8 mouse cellular contexts compared by ENCODE assay signal in genomic region chr11:95336568-95337128, GRCm38 (mm10). TPM values are rescaled to one million over a fixed set of nuclear protein-coding genes. Genes with fewer than 3 reads are reported as not detected.
A peak's percentile ranks its signal among the peaks of the same experiment; 100 is the strongest.
DNase-seq lines count a peak whose midpoint lies in the region; ATAC-seq and TF ChIP-seq lines count a peak whose summit lies in the region.

Gene Fam117a (plus strand): TSS chr11:95337018.

- no peak for TF ChIP-seq CTCF in CH12.LX (conservative IDR thresholded peaks at IDR 0.05 in 1 of 2, IDR thresholded peaks at IDR 0.05 in 1 of 2; ENCODE audit: low read depth in 2 of 2, low read length in 2 of 2)
- TF ChIP-seq CTCF in kidney, postnatal 0 days (IDR thresholded peaks at IDR 0.05; ENCODE audit: low read depth), result peak; percentile 32; the same call in 1 of the 2 replicates
- 0 out of 2 replicates have a peak, but pooled peaks have one; percentile 4 for TF ChIP-seq CTCF in liver, embryonic 14.5 days (IDR thresholded peaks at IDR 0.05; ENCODE audit: low read depth)
- peak; percentile 21; the same call in 1 of the 2 replicates for TF ChIP-seq CTCF in stomach, postnatal 0 days (IDR thresholded peaks at IDR 0.05; ENCODE audit: low read depth)

- H3K27ac ChIP-seq in CH12.LX (ENCODE audit: insufficient read depth, low read depth), result no peak within 1 kb of the TSS
- H3K27ac ChIP-seq in brown adipose tissue, adult 24 weeks (replicated peaks; ENCODE audit: low read depth, low read length), result 0 out of 2 replicates have a peak within 1 kb of the TSS, but pooled peaks have one; percentile 15
- H3K27ac ChIP-seq in heart, embryonic 13.5 days (replicated peaks), result peak within 1 kb of the TSS; percentile 74
- H3K27ac ChIP-seq in kidney, postnatal 0 days, result peak within 1 kb of the TSS; percentile 55
- peak within 1 kb of the TSS; percentile 100 for H3K27ac ChIP-seq in liver, embryonic 14.5 days
- no peak within 1 kb of the TSS; the same call in 1 of the 2 replicates for H3K27ac ChIP-seq in neural tube, embryonic 11.5 days (ENCODE audit: low read depth, low read length)
- H3K27ac ChIP-seq in stomach, postnatal 0 days (replicated peaks), result peak within 1 kb of the TSS; percentile 76

- TF ChIP-seq EP300 in CH12.LX (IDR thresholded peaks at IDR 0.05; ENCODE audit: low read length), result no peak; the same call in 1 of the 2 replicates
- TF ChIP-seq EP300 in liver, embryonic 14.5 days (IDR thresholded peaks at IDR 0.05; ENCODE audit: low read depth), result no peak; the same call in 1 of the 2 replicates
- TF ChIP-seq EP300 in stomach, postnatal 0 days (optimal IDR thresholded peaks at IDR 0.05), result no peak

- peak; percentile 88 for DNase-seq in CH12.LX (ENCODE audit: extremely low read depth)
- peak; percentile 76 for DNase-seq in fibroblast of lung, adult 2 months (ENCODE audit: low read depth)
- peak; percentile 98 for DNase-seq in kidney, postnatal 0 days (ENCODE audit: low spot score)
- peak; percentile 86 to 89 (median 88) for DNase-seq in liver, embryonic 14.5 days (ENCODE audit: low read depth in 3 of 3, low spot score in 3 of 3)
- DNase-seq in neural tube, embryonic 11.5 days (ENCODE audit: low spot score), result peak; percentile 89
- peak; percentile 88 for DNase-seq in stomach, postnatal 0 days (ENCODE audit: low spot score)

- dilution Hi-C loops in CH12.LX (cut with MboI; ENCODE audit: extremely low pct_ligation_motif_present, extremely low pct_unique_long_range_greater_than_20kb, low sequenced_read_pairs), result no loop called here

- peak; percentile 70; the same call in 1 of the 2 replicates for TF ChIP-seq POLR2A in CH12.LX (IDR thresholded peaks at IDR 0.05; ENCODE audit: low read depth, low read length)

- peak; percentile 91 for ATAC-seq in heart, embryonic 13.5 days (ENCODE audit: extremely low read depth, insufficient number of reproducible peaks, low FRiP score, low TSS enrichment)
- peak; percentile 97 for ATAC-seq in kidney, postnatal 0 days (replicated peaks; ENCODE audit: low FRiP score, low read depth)
- ATAC-seq in liver, embryonic 14.5 days (ENCODE audit: insufficient read depth), result peak; percentile 78
- peak; percentile 98 for ATAC-seq in neural tube, embryonic 11.5 days (ENCODE audit: insufficient read depth, low FRiP score, low TSS enrichment)
- peak; percentile 96 for ATAC-seq in stomach, postnatal 0 days (ENCODE audit: low FRiP score, low TSS enrichment)

- in situ Hi-C loops in CH12.LX (cut with MboI; ENCODE audit: low pct_ligation_motif_present, low pct_unique_long_range_greater_than_20kb, low sequenced_read_pairs), result no loop called here

- peaks cover 76% of the 10 kb centered on the region for H3K27me3 ChIP-seq in CH12.LX (replicated peaks)
- no peaks in the 10 kb centered on the region for H3K27me3 ChIP-seq in heart, embryonic 13.5 days (replicated peaks)
- no peaks in the 10 kb centered on the region for H3K27me3 ChIP-seq in kidney, postnatal 0 days (ENCODE audit: insufficient read depth, low read length)
- no peaks in the 10 kb centered on the region for H3K27me3 ChIP-seq in liver, embryonic 14.5 days (ENCODE audit: control insufficient read depth, insufficient read depth, low read length)
- H3K27me3 ChIP-seq in neural tube, embryonic 11.5 days (ENCODE audit: control insufficient read depth, insufficient read depth, low read length), result no peaks in the 10 kb centered on the region
- no peaks in the 10 kb centered on the region for H3K27me3 ChIP-seq in stomach, postnatal 0 days (ENCODE audit: control insufficient read depth, insufficient read depth, low read length)

- H3K79me2 ChIP-seq in CH12.LX (replicated peaks; ENCODE audit: control insufficient read depth, extremely low read depth, insufficient read depth, poor library complexity, severe bottlenecking), result no peaks in the 10 kb centered on the region

- H3K4me2 ChIP-seq in CH12.LX (ENCODE audit: insufficient read depth, low read depth, poor library complexity, severe bottlenecking), result peak within 1 kb of the TSS; percentile 91
- peak within 1 kb of the TSS; percentile 97 for H3K4me2 ChIP-seq in heart, embryonic 13.5 days
- peak within 1 kb of the TSS; percentile 70 for H3K4me2 ChIP-seq in kidney, postnatal 0 days (ENCODE audit: low read length)
- H3K4me2 ChIP-seq in liver, embryonic 14.5 days (ENCODE audit: low read depth), result peak within 1 kb of the TSS; percentile 98
- peak within 1 kb of the TSS; percentile 89 for H3K4me2 ChIP-seq in neural tube, embryonic 11.5 days (ENCODE audit: low read depth)
- peak within 1 kb of the TSS; percentile 89 for H3K4me2 ChIP-seq in stomach, postnatal 0 days (replicated peaks; ENCODE audit: low read depth)

- H3K9me3 ChIP-seq in CH12.LX (replicated peaks; ENCODE audit: low read length), result no peaks in the 10 kb centered on the region
- no peaks in the 10 kb centered on the region for H3K9me3 ChIP-seq in heart, embryonic 13.5 days
- no peaks in the 10 kb centered on the region for H3K9me3 ChIP-seq in kidney, postnatal 0 days (replicated peaks; ENCODE audit: low read length)
- no peaks in the 10 kb centered on the region for H3K9me3 ChIP-seq in liver, embryonic 14.5 days (ENCODE audit: control insufficient read depth, low read length)
- no peaks in the 10 kb centered on the region for H3K9me3 ChIP-seq in neural tube, embryonic 11.5 days (ENCODE audit: control insufficient read depth, low read length)
- no peaks in the 10 kb centered on the region for H3K9me3 ChIP-seq in stomach, postnatal 0 days (ENCODE audit: control insufficient read depth, low read length)

- H3K4me1 ChIP-seq in CH12.LX (ENCODE audit: control insufficient read depth in 1 of 2, insufficient read depth in 2 of 2), result peaks cover 7 to 33% of the 10 kb centered on the region in 2 experiments; a peak in 3 of 4 replicates
- H3K4me1 ChIP-seq in brown adipose tissue, adult 24 weeks (ENCODE audit: control insufficient read depth, insufficient read depth, insufficient read length, low read length), result peaks cover 19% of the 10 kb centered on the region; the same call in 1 of the 2 replicates
- peaks cover 40% of the 10 kb centered on the region for H3K4me1 ChIP-seq in heart, embryonic 13.5 days
- H3K4me1 ChIP-seq in kidney, postnatal 0 days (replicated peaks; ENCODE audit: insufficient read depth, low read length), result peaks cover 7% of the 10 kb centered on the region
- peaks cover 47 to 65% of the 10 kb centered on the region in 2 experiments for H3K4me1 ChIP-seq in liver, embryonic 14.5 days (replicated peaks; ENCODE audit: control insufficient read depth in 2 of 2, insufficient read depth in 2 of 2, low read length in 1 of 2)
- peaks cover 13% of the 10 kb centered on the region for H3K4me1 ChIP-seq in neural tube, embryonic 11.5 days (ENCODE audit: control insufficient read depth, insufficient read depth, low read length)
- peaks cover 5% of the 10 kb centered on the region; the same call in 1 of the 2 replicates for H3K4me1 ChIP-seq in stomach, postnatal 0 days (replicated peaks; ENCODE audit: control insufficient read depth, insufficient read depth)

- no peaks in the 10 kb centered on the region for H3K36me3 ChIP-seq in CH12.LX (replicated peaks in 1 of 2; ENCODE audit: control insufficient read depth in 1 of 2, insufficient read depth in 1 of 2, low read length in 1 of 2)
- H3K36me3 ChIP-seq in heart, embryonic 13.5 days, result no peaks in the 10 kb centered on the region
- no peaks in the 10 kb centered on the region for H3K36me3 ChIP-seq in kidney, postnatal 0 days (ENCODE audit: insufficient read depth, low read length)
- H3K36me3 ChIP-seq in liver, embryonic 14.5 days (replicated peaks; ENCODE audit: control insufficient read depth, insufficient read depth, low read depth), result peaks cover 16% of the 10 kb centered on the region
- H3K36me3 ChIP-seq in neural tube, embryonic 11.5 days (ENCODE audit: control insufficient read depth, insufficient read depth, low read length), result no peaks in the 10 kb centered on the region
- no peaks in the 10 kb centered on the region for H3K36me3 ChIP-seq in stomach, postnatal 0 days (ENCODE audit: control insufficient read depth, insufficient read depth, low read length)

- TF ChIP-seq RAD21 in CH12.LX (IDR thresholded peaks at IDR 0.05; ENCODE audit: low read depth, low read length), result no peak

- H3K4me3 ChIP-seq in CH12.LX (replicated peaks in 1 of 3; ENCODE audit: low read depth in 2 of 3, low read length in 2 of 3, poor library complexity in 1 of 3), result peak within 1 kb of the TSS; percentile 40 to 66 (median 44)
- H3K4me3 ChIP-seq in brown adipose tissue, adult 24 weeks (ENCODE audit: insufficient read depth, low read depth, low read length), result peak within 1 kb of the TSS; percentile 90
- H3K4me3 ChIP-seq in heart, embryonic 13.5 days, result peak within 1 kb of the TSS; percentile 95
- peak within 1 kb of the TSS; percentile 80 for H3K4me3 ChIP-seq in kidney, postnatal 0 days (replicated peaks; ENCODE audit: low read depth, low read length)
- H3K4me3 ChIP-seq in liver, embryonic 14.5 days (ENCODE audit: insufficient read depth in 1 of 2, low read depth in 2 of 2, low read length in 2 of 2), result peak within 1 kb of the TSS; percentile 96 to 97
- peak within 1 kb of the TSS; percentile 87 for H3K4me3 ChIP-seq in neural tube, embryonic 11.5 days (ENCODE audit: low read depth, low read length)
- peak within 1 kb of the TSS; percentile 94 for H3K4me3 ChIP-seq in stomach, postnatal 0 days (ENCODE audit: low read depth, low read length)

- WGBS in heart, embryonic 13.5 days, result under 1% methylated on average over 16 of the region's 27 CpGs
- WGBS in kidney, postnatal 0 days, result 0% methylated on average over 25 of the region's 27 CpGs
- 1% methylated on average over 24 of the region's 27 CpGs for WGBS in liver, embryonic 14.5 days (ENCODE audit: insufficient replicate concordance)
- 0% methylated on average over 23 of the region's 27 CpGs for WGBS in neural tube, embryonic 11.5 days
- under 1% methylated on average over 27 of the region's 27 CpGs for WGBS in stomach, postnatal 0 days

- H3K9ac ChIP-seq in CH12.LX (ENCODE audit: insufficient read depth, low read depth), result peak within 1 kb of the TSS; percentile 41
- H3K9ac ChIP-seq in heart, embryonic 13.5 days, result peak within 1 kb of the TSS; percentile 94
- H3K9ac ChIP-seq in kidney, postnatal 0 days (ENCODE audit: low read depth, low read length), result peak within 1 kb of the TSS; percentile 66
- H3K9ac ChIP-seq in liver, embryonic 14.5 days (replicated peaks), result peak within 1 kb of the TSS; percentile 99
- peak within 1 kb of the TSS; percentile 78 for H3K9ac ChIP-seq in neural tube, embryonic 11.5 days (ENCODE audit: low read length)
- H3K9ac ChIP-seq in stomach, postnatal 0 days (ENCODE audit: low read length), result peak within 1 kb of the TSS; percentile 79

RNA-seq across cellular contexts. Expression of gene Fam117a, which starts in this region (rescaled TPM):
- total RNA-seq in CH12.LX (2012; rRNA removed) (1.5 and 2.2 TPM in 2 replicates), CH12.LX (2014; rRNA removed) (0.54 and 0.62 TPM in 2 replicates)
- polyA plus RNA-seq in CH12.LX (2012; ENCODE audit: insufficient read length, low read depth), result 0.91 and 0.98 TPM in 2 replicates
- polyA plus RNA-seq in brown adipose tissue, adult 24 weeks (2012; ENCODE audit: insufficient read depth, insufficient read length, missing spikeins), result 11.0 and 14.8 TPM in 2 replicates
- polyA plus RNA-seq in heart, embryonic 13.5 days (2015; fragmentation: Nextera tagmentation; extraction: Ambion mirVana), result 6.3 and 7.7 TPM in 2 replicates
- polyA plus RNA-seq in kidney, postnatal 0 days (2015; fragmentation: Nextera tagmentation; extraction: Ambion mirVana), result 8.7 and 10.0 TPM in 2 replicates
- 103 and 114 TPM in 2 replicates for polyA plus RNA-seq in liver, embryonic 14.5 days (2012; rRNA removed)
- 71.6 and 80.9 TPM in 2 replicates for polyA plus RNA-seq in liver, embryonic 14.5 days (2014; fragmentation: Nextera tagmentation; extraction: Ambion mirVana)
- polyA plus RNA-seq in neural tube, embryonic 11.5 days (2014; fragmentation: Nextera tagmentation; extraction: Ambion mirVana), result 11.8 and 12.2 TPM in 2 replicates
- 5.7 and 6.7 TPM in 2 replicates for polyA plus RNA-seq in stomach, postnatal 0 days (2015; fragmentation: Nextera tagmentation; extraction: Ambion mirVana)

Comparison
In these comparisons a context has a peak if more than half of its experiments do, and no peak if none do; other contexts are left out.
1. H3K27ac ChIP-seq: peak in brown adipose tissue, adult 24 weeks (single experiment), heart, embryonic 13.5 days (single experiment), kidney, postnatal 0 days (single experiment), liver, embryonic 14.5 days (single experiment) and stomach, postnatal 0 days (single experiment); none in CH12.LX (single experiment) and neural tube, embryonic 11.5 days (single experiment).
2. H3K4me3 ChIP-seq: peak in every context shown above with its lines; median percentile 96 in liver, embryonic 14.5 days; 95 in heart, embryonic 13.5 days; 94 in stomach, postnatal 0 days; 90 in brown adipose tissue, adult 24 weeks; 87 in neural tube, embryonic 11.5 days; 80 in kidney, postnatal 0 days; 44 in CH12.LX.
3. H3K9ac ChIP-seq: peak in every context shown above with its lines; median percentile 99 in liver, embryonic 14.5 days; 94 in heart, embryonic 13.5 days; 79 in stomach, postnatal 0 days; 78 in neural tube, embryonic 11.5 days; 66 in kidney, postnatal 0 days; 41 in CH12.LX.
4. CTCF ChIP-seq: peak in kidney, postnatal 0 days (single experiment), liver, embryonic 14.5 days (single experiment) and stomach, postnatal 0 days (single experiment); none in CH12.LX (0 of 2).
5. Peak in every context shown above with its lines, with median percentiles within 50 percentile points of each other: DNase-seq, H3K4me2 ChIP-seq and ATAC-seq.